ENCODE assay signal across 8 mouse cellular contexts in the genomic region with DNA sequence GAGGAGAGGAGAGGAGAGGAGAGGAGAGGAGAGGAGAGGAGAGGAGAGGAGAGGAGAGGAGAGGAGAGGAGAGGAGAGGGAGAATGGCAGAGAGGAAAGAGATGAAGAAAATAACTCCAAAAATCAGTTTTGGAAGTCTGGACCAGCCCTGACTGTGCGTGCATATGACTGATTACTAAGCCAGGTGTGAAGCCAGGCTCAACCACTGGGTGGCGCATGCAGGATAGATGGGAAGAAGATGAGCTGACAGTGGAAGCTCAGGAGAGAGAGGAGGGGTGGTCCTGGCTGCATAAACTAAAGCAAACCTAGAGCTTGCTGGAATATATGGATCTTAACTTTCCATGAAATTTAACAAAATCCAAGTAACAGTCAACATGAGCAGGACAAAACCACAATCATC. TPM values are rescaled to one million over a fixed set of nuclear protein-coding genes. Genes with fewer than 3 reads are reported as not detected.
DNase-seq lines count a peak whose midpoint lies in the region; ATAC-seq lines count a peak whose summit lies in the region.

No protein-coding gene starts in this region.

- H3K36me3 ChIP-seq in hindbrain, embryonic 11.5 days (ENCODE audit: control insufficient read depth, insufficient read depth, low read length), result no peaks in the 10 kb centered on the region
- H3K36me3 ChIP-seq in hindbrain, embryonic 13.5 days, result peaks cover 16% of the 10 kb centered on the region
- no peaks in the 10 kb centered on the region for H3K36me3 ChIP-seq in midbrain, embryonic 11.5 days (ENCODE audit: control insufficient read depth, insufficient read depth, low read length)

- H3K4me2 ChIP-seq in hindbrain, embryonic 11.5 days (replicated peaks; ENCODE audit: low read depth, low read length), result no peak overlapping the region
- no peak overlapping the region for H3K4me2 ChIP-seq in hindbrain, embryonic 13.5 days
- no peak overlapping the region for H3K4me2 ChIP-seq in midbrain, embryonic 11.5 days

- no peak overlapping the region for H3K9ac ChIP-seq in hindbrain, embryonic 11.5 days (ENCODE audit: low read depth, low read length)
- no peak overlapping the region for H3K9ac ChIP-seq in hindbrain, embryonic 13.5 days
- H3K9ac ChIP-seq in midbrain, embryonic 11.5 days (ENCODE audit: low read length), result no peak overlapping the region

- DNase-seq in hindbrain, embryonic 11.5 days (ENCODE audit: low spot score), result peak; percentile 73
- peak; percentile 17 to 55 for DNase-seq in CD8-positive naive resting alpha-beta T cell, adult 2 months (ENCODE audit: low read depth in 2 of 2, low spot score in 2 of 2)
- peak; percentile 77 for DNase-seq in cerebellum, adult 18-20 months
- peak; percentile 51 to 54 for DNase-seq in frontal cortex, postnatal 36 days (ENCODE audit: low spot score in 2 of 2)
- DNase-seq in layer of hippocampus, adult 9-10 months (ENCODE audit: low spot score), result peak; percentile 24
- DNase-seq in midbrain, embryonic 11.5 days (ENCODE audit: low spot score, missing footprints), result peak; percentile 92
- DNase-seq in testis, postnatal 10 days (ENCODE audit: low spot score), result peak; percentile 82

- no peaks in the 10 kb centered on the region for H3K4me1 ChIP-seq in hindbrain, embryonic 11.5 days (replicated peaks; ENCODE audit: control insufficient read depth, insufficient read depth, low read length)
- H3K4me1 ChIP-seq in hindbrain, embryonic 13.5 days (replicated peaks), result peaks cover 2% of the 10 kb centered on the region; the same call in 1 of the 2 replicates
- H3K4me1 ChIP-seq in midbrain, embryonic 11.5 days (ENCODE audit: control insufficient read depth, insufficient read depth, low read length), result no peaks in the 10 kb centered on the region

- no peaks in the 10 kb centered on the region for H3K9me3 ChIP-seq in hindbrain, embryonic 11.5 days (ENCODE audit: control insufficient read depth, low read length)
- no peaks in the 10 kb centered on the region for H3K9me3 ChIP-seq in hindbrain, embryonic 13.5 days
- no peaks in the 10 kb centered on the region for H3K9me3 ChIP-seq in midbrain, embryonic 11.5 days (ENCODE audit: control insufficient read depth, low read length)

- 25% methylated on average over 2 of the region's 2 CpGs for WGBS in hindbrain, embryonic 11.5 days
- WGBS in hindbrain, embryonic 13.5 days, result 30% methylated on average over 2 of the region's 2 CpGs
- 26% methylated on average over 2 of the region's 2 CpGs for WGBS in midbrain, embryonic 11.5 days

- no peak overlapping the region for H3K4me3 ChIP-seq in hindbrain, embryonic 11.5 days (ENCODE audit: low read depth, low read length)
- H3K4me3 ChIP-seq in hindbrain, embryonic 13.5 days, result no peak overlapping the region
- H3K4me3 ChIP-seq in midbrain, embryonic 11.5 days (ENCODE audit: low read depth, low read length), result no peak overlapping the region

- H3K27me3 ChIP-seq in hindbrain, embryonic 11.5 days (ENCODE audit: control insufficient read depth, insufficient read depth, low read length), result no peaks in the 10 kb centered on the region
- H3K27me3 ChIP-seq in hindbrain, embryonic 13.5 days, result no peaks in the 10 kb centered on the region
- H3K27me3 ChIP-seq in midbrain, embryonic 11.5 days (ENCODE audit: control insufficient read depth, insufficient read depth, low read length), result no peaks in the 10 kb centered on the region

- no peak for ATAC-seq in hindbrain, embryonic 11.5 days (ENCODE audit: low FRiP score)
- ATAC-seq in hindbrain, embryonic 13.5 days (ENCODE audit: low FRiP score), result no peak
- ATAC-seq in midbrain, embryonic 11.5 days (ENCODE audit: low FRiP score), result no peak

- H3K27ac ChIP-seq in hindbrain, embryonic 11.5 days (ENCODE audit: low read depth, low read length), result no peak overlapping the region
- H3K27ac ChIP-seq in hindbrain, embryonic 13.5 days, result no peak overlapping the region
- H3K27ac ChIP-seq in midbrain, embryonic 11.5 days (ENCODE audit: low read depth, low read length), result no peak overlapping the region

RNA-seq across cellular contexts. Expression of gene Haus7, which starts 6.9 kb away (rescaled TPM):
- polyA plus RNA-seq in hindbrain, embryonic 11.5 days (2014; fragmentation: Nextera tagmentation; extraction: Ambion mirVana), result 76.9 and 77.6 TPM in 2 replicates
- polyA plus RNA-seq in hindbrain, embryonic 13.5 days (2015; fragmentation: Nextera tagmentation; extraction: Ambion mirVana), result 73.0 and 73.5 TPM in 2 replicates
- 72.3 and 73.5 TPM in 2 replicates for polyA plus RNA-seq in midbrain, embryonic 11.5 days (2014; fragmentation: Nextera tagmentation; extraction: Ambion mirVana)

RNA-seq across cellular contexts. Expression of gene Trex2, which starts 16.8 kb away (rescaled TPM):
- not detected in 2 replicates for polyA plus RNA-seq in hindbrain, embryonic 11.5 days (2014; fragmentation: Nextera tagmentation; extraction: Ambion mirVana)
- not detected in 2 replicates for polyA plus RNA-seq in hindbrain, embryonic 13.5 days (2015; fragmentation: Nextera tagmentation; extraction: Ambion mirVana)
- not detected in 2 replicates for polyA plus RNA-seq in midbrain, embryonic 11.5 days (2014; fragmentation: Nextera tagmentation; extraction: Ambion mirVana)

RNA-seq across cellular contexts. Expression of gene Bgn, which starts 31.5 kb away (rescaled TPM):
- 38.8 and 53.1 TPM in 2 replicates for polyA plus RNA-seq in hindbrain, embryonic 11.5 days (2014; fragmentation: Nextera tagmentation; extraction: Ambion mirVana)
- polyA plus RNA-seq in hindbrain, embryonic 13.5 days (2015; fragmentation: Nextera tagmentation; extraction: Ambion mirVana), result 21.6 and 28.6 TPM in 2 replicates
- 42.1 and 43.4 TPM in 2 replicates for polyA plus RNA-seq in midbrain, embryonic 11.5 days (2014; fragmentation: Nextera tagmentation; extraction: Ambion mirVana)

RNA-seq across cellular contexts. Expression of gene Zfp92, which starts 41.1 kb away (rescaled TPM):
- 0.11 and 0.21 TPM in 2 replicates for polyA plus RNA-seq in hindbrain, embryonic 11.5 days (2014; fragmentation: Nextera tagmentation; extraction: Ambion mirVana)
- 0.51 and 0.67 TPM in 2 replicates for polyA plus RNA-seq in hindbrain, embryonic 13.5 days (2015; fragmentation: Nextera tagmentation; extraction: Ambion mirVana)
- polyA plus RNA-seq in midbrain, embryonic 11.5 days (2014; fragmentation: Nextera tagmentation; extraction: Ambion mirVana), result 0.05 and 0.07 TPM in 2 replicates

RNA-seq across cellular contexts. Expression of gene Atp2b3, which starts 50.9 kb away (rescaled TPM):
- 0.66 and 0.84 TPM in 2 replicates for polyA plus RNA-seq in hindbrain, embryonic 11.5 days (2014; fragmentation: Nextera tagmentation; extraction: Ambion mirVana)
- polyA plus RNA-seq in hindbrain, embryonic 13.5 days (2015; fragmentation: Nextera tagmentation; extraction: Ambion mirVana), result 3.6 and 4.2 TPM in 2 replicates
- 0.25 and 0.30 TPM in 2 replicates for polyA plus RNA-seq in midbrain, embryonic 11.5 days (2014; fragmentation: Nextera tagmentation; extraction: Ambion mirVana)

Comparison
In these comparisons a context has a peak if more than half of its experiments do, and no peak if none do; other contexts are left out.
1. DNase-seq: peak in every context shown above with its lines; median percentile 92 in midbrain, embryonic 11.5 days; 82 in testis, postnatal 10 days; 77 in cerebellum, adult 18-20 months; 73 in hindbrain, embryonic 11.5 days; 52 in frontal cortex, postnatal 36 days; 36 in CD8-positive naive resting alpha-beta T cell, adult 2 months; 24 in layer of hippocampus, adult 9-10 months.